Mouse (Mus musculus): Measurements from ENCODE around the gene Tuba1a. TPM values are rescaled to one million over a fixed set of nuclear protein-coding genes. Genes with fewer than 3 reads are reported as not detected.
"Not testable (repeated sequence)": the region's sequence is repeated elsewhere in the genome, so short reads cannot be mapped to it uniquely, and the experiment has no call there.

The Tuba1a gene
- polyA plus RNA-seq, 1 experiment from 2014 or later = 1,516 TPM

DNA sequence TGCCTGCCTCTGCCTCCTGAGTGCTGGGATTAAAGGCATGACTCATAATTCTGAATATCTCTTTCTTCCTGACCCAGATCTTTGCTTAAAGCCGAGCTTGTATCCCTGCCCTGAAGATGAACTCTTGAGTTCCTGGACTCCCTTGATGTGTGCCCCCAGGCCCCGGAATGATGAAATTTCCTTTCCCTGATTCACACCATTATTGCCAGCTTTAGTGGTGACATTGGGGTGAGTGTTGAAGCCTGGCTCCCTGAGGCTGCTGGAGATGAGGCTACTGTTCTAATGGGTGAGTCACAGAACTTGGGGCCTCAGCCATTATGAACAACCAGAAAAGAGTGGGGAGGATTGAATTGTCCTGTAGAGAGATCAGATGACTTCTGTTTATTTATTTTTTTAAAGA is 12.0 kb downstream of the Tuba1a start:
- WGBS = 80% methylated on average over 2 of the region's 2 CpGs
- H3K9ac ChIP-seq (ENCODE audit: low read length) = no peak overlapping the region
- H3K27ac ChIP-seq (replicated peaks; ENCODE audit: low read depth, low read length) = no peak overlapping the region
- H3K9me3 ChIP-seq (ENCODE audit: control insufficient read depth, low read length) = no peaks in the 10 kb centered on the region
- no peaks in the 10 kb centered on the region for H3K27me3 ChIP-seq (ENCODE audit: control insufficient read depth, insufficient read depth, low read length)
- H3K4me1 ChIP-seq (ENCODE audit: control insufficient read depth, insufficient read depth, low read length) = no peaks in the 10 kb centered on the region
- DNase-seq (ENCODE audit: low spot score) = no peak
- no peaks in the 10 kb centered on the region for H3K36me3 ChIP-seq (ENCODE audit: control insufficient read depth, insufficient read depth, low read length)
- H3K4me2 ChIP-seq (ENCODE audit: low read depth, severe bottlenecking) = no peak overlapping the region
- H3K4me3 ChIP-seq (ENCODE audit: low read depth, low read length) = no peak overlapping the region
- ATAC-seq (ENCODE audit: insufficient number of reproducible peaks, low FRiP score, low TSS enrichment, low read depth) = no peak

DNA sequence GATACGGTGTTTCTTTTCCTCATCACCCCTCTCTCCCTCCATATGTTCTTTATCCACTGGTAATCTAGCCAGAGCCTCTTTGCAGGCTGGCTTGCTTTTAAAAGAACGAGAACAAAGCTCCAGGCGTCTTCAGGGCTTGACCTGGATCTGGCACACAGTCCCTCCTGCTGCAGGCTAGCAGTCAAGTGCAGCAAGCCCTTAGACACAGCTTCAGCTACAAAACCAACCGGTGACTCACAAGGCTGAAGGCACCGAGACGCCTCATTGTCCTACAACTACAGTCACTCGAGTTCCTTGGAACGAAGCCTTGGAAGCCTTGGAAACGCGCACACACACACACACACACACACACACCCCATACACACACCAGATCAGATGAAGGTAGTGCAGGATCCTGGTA is 12.7 kb downstream of the Tuba1a start:
- Histone ChIP-seq H3K4me3 (ENCODE audit: low read depth, low read length) (no peak overlapping the region), H3K27ac (replicated peaks; ENCODE audit: low read depth, low read length) (no peak overlapping the region), H3K4me1 (ENCODE audit: control insufficient read depth, insufficient read depth, low read length) (no peaks in the 10 kb centered on the region), H3K27me3 (ENCODE audit: control insufficient read depth, insufficient read depth, low read length) (no peaks in the 10 kb centered on the region), H3K9me3 (ENCODE audit: control insufficient read depth, low read length) (no peaks in the 10 kb centered on the region), H3K9ac (ENCODE audit: low read length) (no peak overlapping the region), H3K4me2 (ENCODE audit: low read depth, severe bottlenecking) (no peak overlapping the region; the same call in 1 of the 2 replicates), H3K36me3 (ENCODE audit: control insufficient read depth, insufficient read depth, low read length) (no peaks in the 10 kb centered on the region)
- DNase-seq (ENCODE audit: low spot score) (no peak), ATAC-seq (ENCODE audit: insufficient number of reproducible peaks, low FRiP score, low TSS enrichment, low read depth) (no peak)
- WGBS = 74% methylated on average over 10 of the region's 10 CpGs

DNA sequence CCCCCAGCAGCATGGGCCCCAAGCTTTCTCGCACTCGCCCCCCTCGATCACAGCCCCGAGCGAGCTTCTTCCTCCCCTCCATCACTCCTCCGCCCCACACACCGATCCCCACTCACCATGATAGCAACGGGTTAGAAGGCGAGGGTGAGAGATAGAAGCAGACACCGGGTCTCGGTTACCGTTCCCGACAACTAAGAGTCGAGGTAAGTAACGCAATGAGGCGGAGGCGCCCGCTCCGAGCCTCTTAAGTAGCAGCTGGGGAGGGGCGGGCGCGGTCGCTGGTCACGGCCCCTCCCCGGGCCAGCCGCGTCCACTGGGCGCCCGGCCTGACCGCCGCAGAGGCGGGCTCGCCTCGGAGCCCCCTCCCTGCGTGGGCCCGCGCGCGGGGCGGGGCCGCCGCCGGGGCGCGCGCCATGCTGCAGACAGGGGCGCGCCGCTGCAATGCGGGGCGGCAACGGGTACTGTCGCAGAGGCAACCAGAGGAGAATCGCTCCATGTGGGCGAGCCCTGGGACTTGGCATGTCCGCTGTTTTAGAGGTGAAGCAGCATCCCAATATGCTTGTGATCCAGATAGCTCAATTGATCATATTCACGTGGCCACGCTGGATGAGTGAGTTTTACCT is 19.2 kb downstream of the Tuba1a start, which contains the start of gene Tuba1b:
Gene Tuba1b, minus strand, starts transcription at position 349 of the 623 bp plus-strand sequence.
- Histone ChIP-seq H3K9me3 (ENCODE audit: control insufficient read depth, low read length) (no peaks in the 10 kb centered on the region), H3K27me3 (ENCODE audit: control insufficient read depth, insufficient read depth, low read length) (no peaks in the 10 kb centered on the region), H3K4me1 (ENCODE audit: control insufficient read depth, insufficient read depth, low read length) (peaks cover 9% of the 10 kb centered on the region), H3K4me2 (ENCODE audit: low read depth, severe bottlenecking) (peak within 1 kb of the TSS; percentile 89), H3K36me3 (ENCODE audit: control insufficient read depth, insufficient read depth, low read length) (peaks cover 4% of the 10 kb centered on the region; the same call in 1 of the 2 replicates), H3K4me3 (ENCODE audit: low read depth, low read length) (peak within 1 kb of the TSS; percentile 82), H3K9ac (ENCODE audit: low read length) (peak within 1 kb of the TSS; percentile 96), H3K27ac (replicated peaks; ENCODE audit: low read depth, low read length) (peak within 1 kb of the TSS; percentile 92)
- peak; percentile 89 for ATAC-seq (ENCODE audit: insufficient number of reproducible peaks, low FRiP score, low TSS enrichment, low read depth)
- DNase-seq (ENCODE audit: low spot score) = peak; percentile 94
- WGBS = under 1% methylated on average over 57 of the region's 58 CpGs

- H3K9me3 ChIP-seq (ENCODE audit: control insufficient read depth, low read length) = no peaks in the 10 kb centered on the region
- peak overlapping the region; percentile 96 for H3K9ac ChIP-seq (ENCODE audit: low read length)
- peak overlapping the region; percentile 92 for H3K27ac ChIP-seq (replicated peaks; ENCODE audit: low read depth, low read length)
- H3K4me3 ChIP-seq (ENCODE audit: low read depth, low read length) = peak overlapping the region; percentile 82
- H3K36me3 ChIP-seq (ENCODE audit: control insufficient read depth, insufficient read depth, low read length) = peaks cover 4% of the 10 kb centered on the region; the same call in 1 of the 2 replicates
- H3K27me3 ChIP-seq (ENCODE audit: control insufficient read depth, insufficient read depth, low read length) = no peaks in the 10 kb centered on the region
- DNase-seq (ENCODE audit: low spot score) = peak; percentile 99
- H3K4me2 ChIP-seq (ENCODE audit: low read depth, severe bottlenecking) = peak overlapping the region; percentile 89
- peaks cover 10% of the 10 kb centered on the region for H3K4me1 ChIP-seq (ENCODE audit: control insufficient read depth, insufficient read depth, low read length)
- WGBS = under 1% methylated on average over 35 of the region's 35 CpGs
- ATAC-seq (ENCODE audit: insufficient number of reproducible peaks, low FRiP score, low TSS enrichment, low read depth) = peak; percentile 82
These were observed 19.7 kb downstream of the Tuba1a start for GRCm38 (mm10) chr15:98933833-98934216.

GRCm38 (mm10) chr15:98933004-98933671 is 20.4 kb downstream of the Tuba1a start:
- Histone ChIP-seq H3K4me1 (ENCODE audit: control insufficient read depth, insufficient read depth, low read length) (peaks cover 11% of the 10 kb centered on the region), H3K9ac (ENCODE audit: low read length) (peak overlapping the region; percentile 71), H3K27ac (replicated peaks; ENCODE audit: low read depth, low read length) (peak overlapping the region; percentile 10; the same call in 1 of the 2 replicates), H3K4me3 (ENCODE audit: low read depth, low read length) (peak overlapping the region; percentile 82), H3K4me2 (ENCODE audit: low read depth, severe bottlenecking) (peak overlapping the region; percentile 89)
- peak; percentile 34 for DNase-seq (ENCODE audit: low spot score)
- H3K9me3 ChIP-seq (ENCODE audit: control insufficient read depth, low read length); ATAC-seq (ENCODE audit: insufficient number of reproducible peaks, low FRiP score, low TSS enrichment, low read depth); H3K27me3 ChIP-seq (ENCODE audit: control insufficient read depth, insufficient read depth, low read length); H3K36me3 ChIP-seq (ENCODE audit: control insufficient read depth, insufficient read depth, low read length): not testable (repeated sequence)
- 17% methylated on average over 8 of the region's 9 CpGs for WGBS

DNA sequence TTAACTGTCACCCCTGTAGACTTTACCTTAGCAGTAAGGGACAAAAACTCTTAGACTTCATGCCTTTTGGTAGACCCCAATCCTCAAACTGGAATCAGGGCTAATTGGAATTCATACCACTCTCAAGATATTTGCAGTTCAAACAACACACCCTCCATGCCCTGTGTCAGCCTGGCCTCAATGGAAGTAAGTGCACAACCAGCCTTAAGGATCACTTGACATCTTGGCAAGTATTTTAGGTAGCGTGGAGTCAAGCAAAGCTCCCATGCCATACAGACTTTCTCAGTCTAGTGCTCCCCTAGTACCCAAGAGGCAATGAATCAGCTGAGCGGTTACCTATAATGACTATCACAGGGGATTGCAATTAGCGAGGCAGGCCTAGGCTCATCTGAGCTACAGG is 22.5 kb downstream of the Tuba1a start:
- Histone ChIP-seq H3K4me3 (ENCODE audit: low read depth, low read length) (no peak overlapping the region), H3K36me3 (ENCODE audit: control insufficient read depth, insufficient read depth, low read length) (peaks cover 4% of the 10 kb centered on the region; the same call in 1 of the 2 replicates), H3K27ac (replicated peaks; ENCODE audit: low read depth, low read length) (no peak overlapping the region), H3K4me2 (ENCODE audit: low read depth, severe bottlenecking) (no peak overlapping the region), H3K4me1 (ENCODE audit: control insufficient read depth, insufficient read depth, low read length) (peaks cover 11% of the 10 kb centered on the region), H3K27me3 (ENCODE audit: control insufficient read depth, insufficient read depth, low read length) (no peaks in the 10 kb centered on the region), H3K9ac (ENCODE audit: low read length) (no peak overlapping the region), H3K9me3 (ENCODE audit: control insufficient read depth, low read length) (no peaks in the 10 kb centered on the region)
- no peak for DNase-seq (ENCODE audit: low spot score)
- no peak for ATAC-seq (ENCODE audit: insufficient number of reproducible peaks, low FRiP score, low TSS enrichment, low read depth)
- 90% methylated on average over 3 of the region's 3 CpGs for whole genome bisulfite sequencing

GRCm38 (mm10) chr15:98930017-98930734 is 23.3 kb downstream of the Tuba1a start:
- Histone ChIP-seq H3K27me3 (ENCODE audit: control insufficient read depth, insufficient read depth, low read length) (no peaks in the 10 kb centered on the region), H3K4me3 (ENCODE audit: low read depth, low read length) (no peak overlapping the region), H3K9me3 (ENCODE audit: control insufficient read depth, low read length) (no peaks in the 10 kb centered on the region), H3K4me1 (ENCODE audit: control insufficient read depth, insufficient read depth, low read length) (peaks cover 6% of the 10 kb centered on the region; the same call in 1 of the 2 replicates), H3K36me3 (ENCODE audit: control insufficient read depth, insufficient read depth, low read length) (peaks cover 4% of the 10 kb centered on the region; the same call in 1 of the 2 replicates), H3K4me2 (ENCODE audit: low read depth, severe bottlenecking) (no peak overlapping the region), H3K9ac (ENCODE audit: low read length) (no peak overlapping the region), H3K27ac (replicated peaks; ENCODE audit: low read depth, low read length) (no peak overlapping the region)
- DNase-seq (ENCODE audit: low spot score) (no peak), ATAC-seq (ENCODE audit: insufficient number of reproducible peaks, low FRiP score, low TSS enrichment, low read depth) (no peak)
- 51% methylated on average over 8 of the region's 8 CpGs for WGBS

- peaks cover 5% of the 10 kb centered on the region; the same call in 1 of the 2 replicates for H3K4me1 ChIP-seq (ENCODE audit: control insufficient read depth, insufficient read depth, low read length)
- H3K9me3 ChIP-seq (ENCODE audit: control insufficient read depth, low read length) = no peaks in the 10 kb centered on the region
- no peak overlapping the region for H3K27ac ChIP-seq (replicated peaks; ENCODE audit: low read depth, low read length)
- H3K27me3 ChIP-seq (ENCODE audit: control insufficient read depth, insufficient read depth, low read length) = no peaks in the 10 kb centered on the region
- no peak overlapping the region for H3K9ac ChIP-seq (ENCODE audit: low read length)
- H3K4me3 ChIP-seq (ENCODE audit: low read depth, low read length) = no peak overlapping the region
- peaks cover 4% of the 10 kb centered on the region; the same call in 1 of the 2 replicates for H3K36me3 ChIP-seq (ENCODE audit: control insufficient read depth, insufficient read depth, low read length)
- DNase-seq (ENCODE audit: low spot score) (peak; percentile 80), ATAC-seq (ENCODE audit: insufficient number of reproducible peaks, low FRiP score, low TSS enrichment, low read depth) (0 out of 2 replicates have a peak, but pooled peaks have one; percentile 11)
- WGBS = 17% methylated on average over 13 of the region's 13 CpGs
- H3K4me2 ChIP-seq (ENCODE audit: low read depth, severe bottlenecking) = no peak overlapping the region
These were observed 24.8 kb downstream of the Tuba1a start for GRCm38 (mm10) chr15:98928598-98929240.
